Mouse (Mus musculus) testis, adult 2 months (tissue): ENCODE results near the gene Mylpf.

ENCODE experiments used
- CTCF ChIP-seq: fragments of 200-500 bp; IDR thresholded peaks from 2 replicates; pipeline ENCODE4 v1.5.1; 2012; ENCODE audit warnings: low read depth, mild to moderate bottlenecking, inconsistent platforms, low read length, moderate library complexity; ENCODE audit not compliant: control insufficient read depth, insufficient read depth, insufficient replicate concordance
- POLR2A ChIP-seq: fragments of 200-500 bp; IDR thresholded peaks from 2 replicates; pipeline ENCODE4 v1.6.1; 2012; ENCODE audit warnings: low read depth, mild to moderate bottlenecking, inconsistent platforms, low read length, moderate library complexity; ENCODE audit not compliant: control insufficient read depth

DNA sequence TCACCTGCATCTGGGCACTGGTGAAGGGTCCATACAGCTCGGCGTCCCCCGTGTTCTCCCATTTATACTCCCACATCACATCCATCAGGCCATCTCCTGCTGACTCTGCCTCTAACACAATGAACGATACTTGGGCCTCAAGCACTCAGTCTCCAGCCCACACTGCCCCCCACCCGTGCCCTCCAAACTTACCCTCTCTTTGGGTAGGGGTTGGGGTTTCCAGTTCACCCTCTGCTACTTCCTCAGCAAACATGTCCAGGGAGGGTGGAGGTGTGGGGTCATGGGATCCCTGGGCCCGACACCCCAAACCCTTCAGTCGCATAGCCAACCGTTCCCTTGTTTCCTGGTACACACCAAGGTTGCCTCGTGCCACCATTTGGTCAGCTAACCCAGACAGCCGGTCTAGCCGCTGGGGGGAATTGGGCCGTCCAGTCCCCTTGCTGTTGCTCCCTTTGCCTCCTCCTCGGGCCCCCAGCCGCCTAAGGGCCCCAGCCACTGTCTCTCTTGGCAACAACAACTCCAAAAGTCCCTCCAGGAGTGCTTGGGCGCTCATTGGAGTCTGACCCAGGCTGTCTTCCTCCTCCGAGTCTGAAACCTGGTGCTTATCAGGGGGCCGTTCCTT, 14.6 kb upstream of the Mylpf start:
- TF ChIP-seq POLR2A (no peak), CTCF (no peak)
